Mouse (Mus musculus): ENCODE results near the gene Macrod1. TPM values are rescaled to one million over a fixed set of nuclear protein-coding genes. Genes with fewer than 3 reads are reported as not detected.

The Macrod1 gene
- total RNA-seq, 2 experiments from 2014 or later, result 6.3 to 7.8 TPM

DNA sequence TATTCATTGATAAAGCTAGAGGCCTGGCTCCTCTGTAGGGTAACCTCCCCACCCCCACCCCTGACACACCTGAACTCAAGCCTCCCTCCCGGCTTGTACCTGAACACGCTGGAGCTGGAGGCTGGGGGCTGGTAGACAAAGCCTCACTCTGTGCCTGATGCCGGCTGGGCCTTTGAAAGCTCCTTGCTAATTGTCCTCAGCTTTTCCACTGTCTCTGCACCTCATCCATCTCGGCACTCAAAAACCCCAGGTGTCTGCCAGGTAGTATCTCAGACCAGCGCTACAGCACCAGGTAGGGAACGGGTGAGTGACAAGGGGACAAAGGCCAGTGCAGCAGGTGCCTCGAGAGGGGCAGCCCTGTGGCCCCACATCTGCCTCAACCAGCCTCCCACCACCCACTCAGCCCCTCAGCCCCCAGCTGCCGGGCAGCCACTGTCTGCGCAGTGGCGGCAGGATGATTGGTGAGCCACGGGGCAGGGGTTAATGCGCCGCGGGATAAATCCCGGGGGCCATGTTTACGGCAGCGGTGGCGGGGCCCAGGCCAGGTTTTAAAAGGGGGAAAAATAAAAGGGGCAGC lies 129.2 kb downstream of the Macrod1 start:
- ATAC-seq (replicated peaks; ENCODE audit: poor library complexity, severe bottlenecking), result no peak

DNA sequence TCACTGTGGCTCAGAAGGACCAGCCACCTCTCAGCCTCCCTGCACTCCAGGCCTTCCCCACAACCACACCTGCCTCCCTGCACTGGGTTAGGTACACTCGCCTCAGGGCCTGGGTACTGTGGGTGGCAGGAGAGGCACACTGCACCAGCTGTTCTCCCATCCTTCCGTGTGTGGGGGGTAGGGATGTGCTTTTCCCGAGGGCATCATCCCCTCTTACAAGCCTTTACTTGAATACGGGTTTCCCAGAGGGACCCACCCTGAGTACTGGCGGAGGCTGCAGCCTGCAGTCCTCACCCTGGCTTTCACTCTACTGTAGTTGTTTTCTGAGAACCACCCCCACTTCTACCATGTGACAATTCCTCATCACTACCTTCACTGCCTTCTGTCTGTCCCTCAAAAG lies 130.5 kb downstream of the Macrod1 start:
- no peak for ATAC-seq (replicated peaks; ENCODE audit: poor library complexity, severe bottlenecking)

DNA sequence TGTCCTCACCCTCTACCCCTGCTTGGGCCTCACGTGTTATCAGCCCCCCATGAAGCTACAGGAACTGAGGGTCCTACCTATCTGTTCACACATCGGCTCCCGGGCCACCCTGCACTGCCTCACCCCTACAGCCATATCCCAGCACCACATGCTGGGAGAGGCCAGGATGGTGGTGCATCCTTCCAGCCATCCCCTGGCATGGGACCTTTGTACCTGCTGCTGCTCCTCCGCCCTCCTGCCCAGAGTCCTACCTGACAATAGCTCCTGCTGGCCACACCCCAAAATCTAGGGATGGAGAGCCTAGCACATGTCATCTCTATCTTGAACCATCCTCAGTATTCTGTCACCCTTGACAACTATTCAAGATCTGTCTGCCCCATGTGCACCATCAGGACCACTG lies 132.4 kb downstream of the Macrod1 start:
- ATAC-seq (replicated peaks; ENCODE audit: poor library complexity, severe bottlenecking), result no peak

DNA sequence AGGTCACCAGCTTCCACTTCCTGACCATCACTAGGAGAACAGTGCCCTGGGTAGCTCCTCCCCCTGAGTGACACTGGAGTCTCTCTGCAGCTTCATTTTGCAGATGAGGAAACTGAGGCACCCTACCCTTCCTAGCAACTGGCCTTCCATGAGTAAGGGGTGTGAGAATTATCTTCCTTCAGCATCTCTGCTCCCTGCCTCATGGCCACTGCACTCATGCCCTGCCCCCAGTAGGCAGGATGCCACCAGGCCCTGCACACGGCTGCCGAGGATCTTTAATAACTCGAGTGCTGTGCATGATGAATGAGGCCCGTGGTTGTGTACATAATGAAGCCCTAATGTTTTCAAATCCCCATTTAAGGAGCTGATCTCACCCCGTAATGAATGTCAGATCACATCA lies 134.4 kb downstream of the Macrod1 start:
- no peak for ATAC-seq (replicated peaks; ENCODE audit: poor library complexity, severe bottlenecking)

DNA sequence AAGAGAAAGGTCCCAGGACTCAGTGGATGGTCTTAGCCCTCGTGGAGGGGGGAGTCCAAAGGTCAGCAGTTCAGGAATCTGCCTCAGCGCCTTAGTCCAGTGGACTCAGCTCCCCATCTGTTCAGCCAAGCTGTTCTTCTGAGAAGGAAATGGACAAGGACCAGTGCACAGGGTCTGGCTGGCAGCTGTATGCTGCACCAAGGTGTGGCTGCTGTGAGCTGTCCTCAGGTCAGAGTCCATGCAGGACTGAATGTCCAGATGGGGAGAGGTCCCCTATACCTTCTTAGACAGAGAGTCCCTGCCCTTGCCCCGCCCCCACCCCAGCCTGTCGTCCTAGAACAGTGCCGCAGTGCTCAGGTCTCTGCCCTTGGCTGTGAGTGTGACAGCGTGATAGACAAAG lies 135.0 kb downstream of the Macrod1 start:
- ATAC-seq (replicated peaks; ENCODE audit: poor library complexity, severe bottlenecking), result no peak

DNA sequence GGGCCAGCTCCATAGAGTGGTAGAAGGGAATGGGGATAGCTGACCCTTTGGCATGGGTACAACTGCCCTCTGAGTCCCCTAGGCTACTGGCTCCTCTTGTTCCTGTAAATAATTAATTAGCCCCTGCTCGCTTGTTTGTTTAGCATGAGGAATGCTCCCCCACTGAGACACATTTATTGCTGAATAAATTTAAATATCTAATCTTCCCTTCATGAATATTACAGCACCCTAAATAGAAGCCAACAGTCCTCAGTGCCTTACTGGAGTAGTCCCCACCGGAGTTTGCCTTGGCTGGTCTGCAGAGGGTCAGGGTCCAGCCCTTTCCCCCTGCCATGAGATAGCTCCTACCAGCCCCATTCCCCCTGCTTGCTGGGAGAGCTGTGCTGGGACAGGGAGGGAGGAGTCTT lies 136.0 kb downstream of the Macrod1 start:
- ATAC-seq (replicated peaks; ENCODE audit: poor library complexity, severe bottlenecking), result no peak

DNA sequence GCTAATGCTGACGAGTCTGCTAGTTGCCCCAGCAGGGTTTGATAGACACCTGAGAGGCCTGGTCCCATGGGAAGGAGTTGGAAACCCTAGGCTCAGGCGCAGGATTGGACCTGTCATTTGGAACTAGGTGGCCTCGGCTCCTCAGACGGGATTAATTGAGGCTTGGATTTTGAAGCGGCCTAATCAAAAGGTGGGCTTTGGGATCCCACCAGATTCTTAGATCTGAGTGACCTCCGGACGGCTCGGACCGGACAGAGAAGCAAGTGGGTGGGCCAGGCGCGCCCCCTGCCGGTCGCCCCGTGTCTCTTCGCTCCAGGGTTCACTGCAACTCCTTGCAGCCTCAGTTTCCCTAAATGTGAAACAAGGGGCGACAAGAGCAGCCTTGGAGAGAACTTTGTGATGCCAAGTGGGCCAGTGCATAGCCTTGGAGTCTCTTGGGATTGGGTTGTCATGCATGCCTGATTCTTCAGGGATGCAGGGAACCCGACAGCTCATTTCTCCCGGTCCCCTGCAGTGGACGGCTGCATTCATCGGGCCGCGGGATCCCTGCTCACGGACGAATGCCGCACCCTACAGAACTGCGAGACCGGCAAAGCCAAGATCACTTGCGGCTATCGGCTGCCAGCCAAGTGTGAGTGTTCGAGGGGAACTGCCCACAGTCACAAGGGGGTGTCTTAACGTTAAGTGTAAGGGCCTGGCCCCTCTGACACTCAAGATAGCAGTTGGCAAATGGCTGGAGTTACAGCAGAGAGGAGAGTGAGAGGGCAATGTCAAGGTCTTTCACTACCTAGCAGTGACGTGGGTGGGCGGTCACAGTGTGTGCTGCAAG lies 139.5 kb downstream of the Macrod1 start:
- peak; percentile 54; the same call in 1 of the 2 replicates for ATAC-seq (replicated peaks; ENCODE audit: poor library complexity, severe bottlenecking)

DNA sequence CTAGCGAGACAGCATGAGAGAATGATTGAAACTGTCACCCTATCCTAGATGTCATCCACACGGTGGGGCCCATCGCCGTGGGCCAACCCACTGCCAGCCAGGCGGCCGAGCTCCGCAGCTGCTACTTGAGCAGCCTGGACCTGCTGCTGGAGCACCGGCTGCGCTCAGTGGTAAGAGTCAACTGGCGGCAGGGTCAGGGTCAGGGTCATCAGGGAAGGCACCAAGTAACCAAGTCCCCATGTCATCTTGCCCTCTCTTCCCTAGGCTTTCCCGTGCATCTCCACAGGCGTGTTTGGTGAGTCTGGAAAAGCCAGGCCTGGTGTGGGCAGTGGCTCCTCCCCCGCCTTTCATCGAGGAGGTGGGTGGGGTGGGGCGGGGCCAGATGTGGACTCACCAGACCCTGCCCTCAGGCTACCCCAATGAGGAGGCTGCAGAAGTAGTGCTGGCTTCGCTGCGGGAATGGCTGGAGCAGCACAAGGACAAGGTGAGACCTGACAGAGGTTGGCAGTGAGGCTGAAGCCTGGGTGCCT lies 140.2 kb downstream of the Macrod1 start:
- no peak for ATAC-seq (replicated peaks; ENCODE audit: poor library complexity, severe bottlenecking)

DNA sequence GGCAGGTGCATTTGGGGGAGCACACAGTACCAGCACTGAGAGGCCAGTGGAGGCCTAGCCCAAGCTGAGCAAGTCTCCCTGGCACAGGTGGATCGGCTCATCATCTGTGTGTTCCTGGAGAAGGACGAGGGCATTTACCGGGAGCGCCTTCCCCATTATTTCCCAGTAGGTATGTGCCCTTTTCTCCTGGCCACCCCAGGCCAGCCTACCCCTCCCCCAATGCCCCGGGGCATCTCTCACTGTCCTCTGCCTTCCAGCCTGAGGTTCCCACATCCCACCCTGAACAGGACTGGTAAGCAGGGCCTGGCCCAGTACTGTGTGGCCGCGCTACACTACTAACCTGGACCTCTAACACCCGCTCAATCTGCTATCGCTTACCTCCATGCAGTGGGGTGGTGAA lies 140.8 kb downstream of the Macrod1 start:
- ATAC-seq (replicated peaks; ENCODE audit: poor library complexity, severe bottlenecking), result no peak

DNA sequence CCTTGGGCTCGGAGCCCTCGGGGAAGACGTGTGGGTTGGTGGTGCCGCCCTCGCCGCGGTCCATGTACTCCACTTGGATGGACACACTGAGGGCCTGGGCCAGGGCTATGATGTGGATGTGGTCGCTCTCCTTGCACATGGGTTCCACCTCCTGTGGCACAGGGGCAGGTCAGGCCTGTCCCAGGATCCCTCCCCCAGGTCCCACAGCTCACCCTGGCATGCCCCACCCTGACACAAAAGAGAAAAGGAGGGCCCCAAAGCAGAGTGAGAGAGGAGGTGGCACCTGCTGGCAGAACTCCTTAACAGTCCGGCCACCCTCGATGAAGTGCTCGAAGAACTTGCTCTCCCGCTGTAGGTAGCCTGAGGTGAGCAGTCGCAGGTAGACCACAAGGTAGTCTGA lies 142.5 kb downstream of the Macrod1 start:
- ATAC-seq (replicated peaks; ENCODE audit: poor library complexity, severe bottlenecking), result no peak

DNA sequence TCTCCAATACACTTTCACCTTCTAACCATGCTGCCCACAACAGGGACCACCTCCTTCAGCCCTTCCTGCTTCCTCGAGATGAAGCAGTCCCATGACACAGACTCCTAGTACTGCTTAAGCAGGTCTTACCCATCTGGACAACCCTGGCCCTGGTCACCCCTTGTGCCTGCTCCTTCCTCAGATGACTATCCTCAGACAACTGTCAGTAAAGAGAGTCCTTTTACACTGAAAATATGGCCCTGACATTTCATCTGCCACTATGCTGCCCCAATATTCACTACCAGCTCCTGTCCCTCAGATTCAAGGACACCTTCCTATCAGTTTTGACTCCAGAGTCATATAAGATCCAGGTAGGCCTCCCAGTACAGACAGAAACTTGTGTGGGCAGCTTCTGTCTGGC lies 143.8 kb downstream of the Macrod1 start:
- no peak for ATAC-seq (replicated peaks; ENCODE audit: poor library complexity, severe bottlenecking)

DNA sequence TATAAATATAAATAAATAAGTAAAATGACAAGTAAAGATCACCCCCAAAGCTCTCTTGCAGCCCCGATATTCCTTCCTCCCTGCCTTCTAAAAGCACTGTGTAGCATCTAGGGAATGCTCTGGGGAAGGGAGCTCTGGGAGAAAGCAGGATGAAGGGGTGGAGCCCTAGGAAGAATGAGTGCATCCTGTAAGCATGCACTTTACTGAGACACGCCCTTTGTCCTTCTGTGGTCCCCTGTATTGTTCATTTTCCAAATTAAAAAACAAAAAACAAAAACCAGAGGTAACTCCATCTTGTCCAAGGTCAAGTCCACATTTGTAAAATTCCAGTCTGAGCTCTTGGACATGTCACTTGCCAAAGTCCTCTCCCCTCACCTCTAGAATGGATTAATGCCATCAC lies 148.3 kb downstream of the Macrod1 start:
- ATAC-seq (replicated peaks; ENCODE audit: poor library complexity, severe bottlenecking), result no peak

DNA sequence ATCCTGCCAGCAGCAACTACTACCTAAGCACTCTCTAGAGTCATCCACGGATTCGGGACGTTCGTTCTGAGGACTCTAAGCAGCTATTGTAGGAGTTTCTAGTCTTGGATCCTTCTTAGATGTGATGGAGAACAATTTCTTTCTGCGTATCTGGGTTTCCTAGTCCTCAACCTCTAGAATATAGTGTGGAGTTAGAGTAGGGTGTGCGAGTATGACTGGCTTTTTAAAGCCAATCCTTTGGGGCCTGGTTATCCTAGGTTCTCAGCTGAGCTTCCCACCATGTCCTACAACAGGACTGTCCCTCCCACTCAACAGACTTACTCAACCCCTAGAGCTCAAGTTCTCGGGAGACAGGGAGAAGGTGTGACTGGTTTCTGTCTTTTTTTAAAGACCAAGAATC lies 148.7 kb downstream of the Macrod1 start:
- ATAC-seq (replicated peaks; ENCODE audit: poor library complexity, severe bottlenecking), result no peak

DNA sequence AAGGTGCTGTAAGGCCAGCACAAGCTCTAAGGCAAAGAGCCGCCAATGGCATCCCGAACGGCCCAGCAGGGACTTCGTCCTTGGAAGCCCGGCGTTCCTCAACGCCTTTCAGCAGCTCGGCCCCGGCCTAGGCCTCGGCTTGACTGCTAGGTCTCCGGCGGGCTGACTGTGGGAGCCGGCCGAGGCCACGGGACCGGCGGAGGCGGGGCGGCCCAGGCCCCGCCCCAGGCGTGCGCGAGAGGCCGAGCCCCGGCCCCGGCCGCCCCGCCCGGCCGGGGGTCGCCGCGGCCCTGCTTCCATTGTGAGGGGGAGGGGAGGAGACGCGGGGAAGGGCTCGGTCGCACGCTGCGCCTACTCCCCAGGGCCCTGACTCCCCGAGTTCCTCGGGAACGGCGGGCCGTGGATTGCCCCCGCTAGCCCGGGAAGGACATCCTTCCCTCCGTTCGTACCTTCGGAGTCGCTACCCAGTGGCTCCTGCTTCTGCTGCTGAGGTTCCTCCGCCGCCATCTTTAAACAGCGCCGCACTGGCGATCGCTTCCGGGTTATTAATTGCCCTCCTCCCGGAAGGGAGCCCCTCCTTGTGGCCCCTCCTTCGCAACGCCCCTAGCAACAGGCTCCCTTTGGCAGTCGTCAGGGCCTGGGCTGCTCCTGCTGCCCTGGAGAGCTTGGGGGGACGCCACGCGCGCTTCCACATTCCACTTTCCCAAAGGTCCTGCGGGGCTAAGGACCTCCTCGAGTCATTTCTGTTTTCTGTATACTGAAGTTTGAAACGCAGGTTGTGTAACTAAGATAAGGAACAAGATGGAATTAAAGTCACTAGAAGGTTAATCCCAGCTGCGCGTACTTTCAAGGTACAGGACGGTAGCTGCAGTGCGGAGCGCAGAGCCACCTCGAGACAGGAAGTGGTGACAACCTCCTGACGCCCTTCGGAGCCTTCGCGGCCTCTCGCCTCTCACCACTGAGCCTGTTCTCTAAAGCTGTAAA lies 149.4 kb downstream of the Macrod1 start, which contains the start of gene Otub1:
Otub1 (minus strand) TSS at position 564 of the 984 bp plus-strand sequence.
- peak; percentile 92 for ATAC-seq (replicated peaks; ENCODE audit: poor library complexity, severe bottlenecking)

DNA sequence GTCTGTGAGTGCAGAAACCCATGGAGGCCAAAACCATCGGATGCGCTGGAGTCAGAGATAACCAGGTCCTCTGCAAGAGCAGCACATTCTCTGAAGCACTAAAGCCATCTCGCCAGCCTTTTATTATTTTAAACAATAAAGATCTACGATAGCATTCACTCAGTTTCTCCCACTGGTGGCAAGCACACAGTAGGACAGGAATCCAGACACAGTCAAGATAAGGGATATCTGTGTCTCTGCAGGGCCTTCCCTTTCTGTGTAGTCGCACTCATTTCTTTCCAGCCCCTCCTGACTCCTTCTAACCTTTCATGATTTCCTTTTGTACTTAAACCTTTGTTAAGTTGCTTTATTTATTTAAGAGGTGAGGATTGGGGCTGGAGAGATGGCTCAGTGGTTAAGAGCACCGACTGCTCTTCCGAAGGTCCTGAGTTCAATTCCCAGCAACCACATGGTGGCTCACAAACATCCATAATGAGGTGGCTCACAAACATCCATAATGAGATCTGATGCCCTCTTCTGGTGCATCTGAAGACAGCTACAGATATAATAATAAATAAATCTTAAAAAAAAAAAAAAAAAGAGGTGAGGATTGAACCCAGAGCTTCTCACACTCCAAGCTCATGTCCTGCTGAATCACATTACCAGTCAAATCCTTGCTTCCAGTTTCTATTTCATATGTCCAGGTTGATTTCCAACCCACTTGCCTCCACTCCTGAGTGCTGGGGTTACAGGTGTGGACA lies 153.5 kb downstream of the Macrod1 start:
- no peak for ATAC-seq (replicated peaks; ENCODE audit: poor library complexity, severe bottlenecking)

DNA sequence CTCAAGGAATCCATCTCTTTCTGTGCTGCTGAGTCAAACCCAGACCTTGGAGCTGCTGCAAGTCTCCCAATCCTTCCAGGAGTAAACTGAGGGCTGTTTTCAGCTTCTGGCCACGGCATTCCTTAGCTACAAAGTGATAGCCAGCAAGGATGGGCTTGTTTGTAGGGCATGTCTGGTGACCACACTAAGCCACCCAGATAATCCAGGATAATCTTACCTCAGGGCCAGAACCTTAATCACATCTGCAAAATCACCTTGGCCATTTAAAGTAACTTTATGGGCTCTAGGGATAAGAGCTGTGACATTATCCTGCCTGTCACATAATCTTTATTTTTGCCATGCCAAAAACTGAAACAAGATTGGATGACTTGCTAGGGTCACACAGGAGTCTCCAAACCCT lies 155.6 kb downstream of the Macrod1 start:
- ATAC-seq (replicated peaks; ENCODE audit: poor library complexity, severe bottlenecking), result no peak

DNA sequence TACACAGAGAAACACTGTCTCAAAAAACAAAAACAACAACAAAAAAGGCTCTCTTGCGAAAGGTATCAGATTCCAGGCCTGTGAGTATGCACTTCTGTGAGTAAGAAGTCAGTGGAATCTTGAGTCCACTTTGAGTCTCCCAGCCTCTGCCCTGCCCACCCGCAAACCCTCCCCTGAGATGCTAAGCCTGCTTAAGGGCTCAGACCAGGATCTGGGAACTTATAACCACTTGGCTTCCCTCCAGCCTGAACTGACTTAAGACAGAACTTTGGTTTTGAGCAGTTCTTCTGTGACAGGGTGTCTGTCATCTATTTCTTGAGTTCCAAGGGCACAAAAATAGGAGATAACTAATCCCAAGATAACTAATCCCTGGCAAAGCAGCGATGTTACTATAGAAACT lies 156.4 kb downstream of the Macrod1 start:
- ATAC-seq (replicated peaks; ENCODE audit: poor library complexity, severe bottlenecking), result no peak

DNA sequence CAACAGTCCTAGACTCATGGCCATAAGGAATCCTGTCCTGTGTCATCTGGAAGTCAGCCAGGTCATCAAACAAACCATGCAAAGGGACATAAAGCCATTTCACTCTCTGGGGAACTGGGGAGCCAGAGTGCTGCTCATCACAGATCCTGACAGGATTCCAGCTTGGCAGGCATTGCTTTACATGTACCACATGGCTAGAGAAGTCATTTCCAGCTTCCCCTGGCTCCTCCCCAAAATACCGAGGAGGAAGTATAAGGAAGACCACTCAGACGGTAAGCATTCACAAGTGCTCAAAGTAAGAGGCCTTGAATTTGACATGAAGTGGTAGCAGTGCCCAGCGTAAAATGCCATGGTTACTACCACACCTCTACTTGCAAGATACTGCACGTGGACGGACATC lies 157.9 kb downstream of the Macrod1 start:
- no peak for ATAC-seq (replicated peaks; ENCODE audit: poor library complexity, severe bottlenecking)

DNA sequence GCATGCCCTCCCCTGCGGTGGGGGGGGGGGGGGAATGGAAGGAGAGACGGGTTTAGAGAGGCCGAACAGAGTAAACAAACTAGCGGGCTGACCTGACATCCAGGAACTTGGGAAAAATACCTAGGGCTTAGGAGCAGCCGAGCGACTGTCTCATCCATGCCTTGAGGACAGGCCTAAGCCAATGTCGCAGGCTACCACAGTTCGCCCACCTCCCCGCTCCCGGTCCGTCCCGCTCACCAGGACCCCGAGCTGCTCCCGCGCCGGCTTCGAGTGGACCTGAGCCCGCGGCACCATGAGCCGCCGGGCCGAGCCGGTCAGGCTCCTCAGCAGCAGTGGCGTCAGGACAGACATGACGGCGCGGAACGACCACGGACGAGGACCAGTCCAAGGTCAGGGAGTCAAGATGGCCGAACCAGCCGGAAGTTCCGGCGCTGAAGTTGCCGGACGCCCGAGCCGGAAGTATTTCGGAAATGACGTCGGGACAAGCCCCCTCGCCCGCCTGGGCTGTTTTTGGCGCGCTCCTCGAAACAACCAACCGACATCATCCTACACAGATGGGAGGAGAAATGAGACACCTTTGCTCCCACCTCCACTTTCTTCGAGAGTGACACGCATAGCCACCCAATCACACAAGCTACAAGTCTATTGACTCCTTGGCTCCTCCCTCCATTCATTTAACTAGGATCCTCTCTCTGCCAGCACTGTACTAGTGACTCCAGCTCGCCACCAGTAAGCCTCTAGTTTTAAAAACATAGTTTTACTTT lies 160.7 kb downstream of the Macrod1 start, which contains the start of gene Cox8a:
Cox8a (minus strand) TSS at position 455 of the 764 bp plus-strand sequence.
- peak; percentile 95 for ATAC-seq (replicated peaks; ENCODE audit: poor library complexity, severe bottlenecking)

All from granulocyte monocyte progenitor cell, adult 5-6 weeks (primary cell).